Mouse (Mus musculus): ENCODE measurements around the gene Gm44596.

- TF ChIP-seq CTCF (conservative IDR thresholded peaks at IDR 0.05; ENCODE audit: low read length) = no peak
- no peak for TF ChIP-seq NANOG (IDR thresholded peaks at IDR 0.05; ENCODE audit: borderline replicate concordance, low read length)
These were observed 13.9 kb downstream of the Gm44596 start for GRCm38 (mm10) chr6:128389185-128389584.
